Mouse (Mus musculus) kidney, adult 9 months (tissue): ENCODE measurements at regions not wholly inside any gene's neighbourhood (a gene's known extent, or its start where the extent isn't known, plus 50 kb on each side); places are given as distances from the start of the nearest gene placed in this dataset.
"Not testable (repeated sequence)": the region's sequence is repeated elsewhere in the genome, so short reads cannot be mapped to it uniquely, and the experiment has no call there.

Experiments
- DNase-seq: peaks from one replicate; pipeline ENCODE4 v3.0.0; 2022

DNA sequence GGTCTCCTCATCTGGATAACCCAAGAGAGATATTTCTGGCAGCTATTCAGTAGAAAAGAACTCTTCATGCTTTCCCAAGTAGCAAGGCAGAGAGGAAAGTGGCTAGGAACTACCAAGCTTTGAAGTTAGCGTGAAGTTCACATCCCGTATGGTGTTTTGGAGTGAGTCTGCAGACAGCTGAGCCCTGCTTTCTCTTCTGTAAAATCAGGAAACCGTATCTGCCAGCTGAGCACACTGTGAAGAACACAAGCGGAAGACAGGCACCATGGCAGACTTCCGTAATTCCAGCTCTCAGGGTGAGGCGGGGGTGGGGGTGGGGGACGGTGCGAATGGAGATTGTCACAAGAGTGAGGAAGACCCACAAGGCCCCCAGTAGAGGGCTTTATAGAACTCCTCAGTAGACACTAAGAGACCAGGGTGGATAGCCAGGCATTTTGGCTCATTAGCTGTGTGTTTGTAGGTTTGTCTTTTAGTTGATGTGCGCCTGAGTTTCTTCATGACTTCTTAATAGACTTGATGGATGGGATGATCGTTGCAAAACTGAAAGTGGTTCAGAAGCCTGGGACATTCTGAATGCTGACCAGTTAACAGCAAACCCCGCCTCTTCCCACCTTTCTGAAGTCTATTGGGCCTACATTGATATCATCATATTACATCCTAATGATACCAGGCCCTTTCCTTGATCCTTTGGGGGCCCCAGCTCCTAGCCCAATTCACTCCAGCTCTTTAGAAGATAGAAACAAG, 287.4 kb downstream of the 4933412E24Rik start:
- peak; percentile 30 for DNase-seq

DNA sequence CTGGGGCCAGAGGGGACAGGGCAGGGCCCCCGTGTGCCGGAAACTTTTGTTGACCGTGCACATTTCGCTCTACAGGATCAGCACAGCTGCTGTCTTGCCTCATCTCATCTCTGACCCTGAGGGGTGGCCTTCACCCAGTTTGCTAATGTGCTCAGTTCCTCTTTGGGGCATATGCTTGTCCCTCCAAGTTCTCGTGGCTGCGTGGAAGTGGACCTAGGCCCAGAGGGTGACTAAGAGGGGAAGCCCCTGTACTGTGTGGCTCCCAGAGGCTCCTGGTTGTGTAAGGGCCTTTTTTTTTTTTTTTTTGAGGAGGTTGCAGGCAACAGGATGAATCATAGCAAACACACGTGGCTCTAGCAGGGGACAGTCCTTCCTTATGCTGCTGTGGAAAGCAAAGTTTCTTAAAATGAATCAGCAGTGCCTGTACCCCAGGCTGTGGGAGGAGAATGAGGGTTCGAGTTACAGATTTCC, 288.2 kb downstream of the 4933412E24Rik start:
- peak; percentile 31 for DNase-seq

DNA sequence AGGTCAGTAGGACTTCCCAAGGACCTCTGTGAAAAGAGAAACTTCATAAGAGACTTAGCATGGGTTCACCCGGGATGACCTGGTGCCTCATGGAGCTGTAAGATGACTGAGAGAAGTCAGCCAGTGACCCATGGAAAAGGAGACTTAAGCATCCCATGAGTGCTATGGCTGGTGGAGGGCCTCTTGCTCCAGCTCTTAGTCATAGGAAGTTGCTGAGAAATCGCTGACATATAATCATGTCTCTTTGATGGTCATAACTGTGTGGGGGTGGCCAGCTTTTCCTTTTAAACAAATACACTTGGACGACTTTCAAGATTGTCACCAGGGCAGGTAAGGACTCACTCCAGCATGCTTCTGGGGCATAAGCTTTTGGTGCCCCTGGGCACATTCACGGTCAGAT, 290.5 kb downstream of the 4933412E24Rik start:
- DNase-seq, result no peak

DNA sequence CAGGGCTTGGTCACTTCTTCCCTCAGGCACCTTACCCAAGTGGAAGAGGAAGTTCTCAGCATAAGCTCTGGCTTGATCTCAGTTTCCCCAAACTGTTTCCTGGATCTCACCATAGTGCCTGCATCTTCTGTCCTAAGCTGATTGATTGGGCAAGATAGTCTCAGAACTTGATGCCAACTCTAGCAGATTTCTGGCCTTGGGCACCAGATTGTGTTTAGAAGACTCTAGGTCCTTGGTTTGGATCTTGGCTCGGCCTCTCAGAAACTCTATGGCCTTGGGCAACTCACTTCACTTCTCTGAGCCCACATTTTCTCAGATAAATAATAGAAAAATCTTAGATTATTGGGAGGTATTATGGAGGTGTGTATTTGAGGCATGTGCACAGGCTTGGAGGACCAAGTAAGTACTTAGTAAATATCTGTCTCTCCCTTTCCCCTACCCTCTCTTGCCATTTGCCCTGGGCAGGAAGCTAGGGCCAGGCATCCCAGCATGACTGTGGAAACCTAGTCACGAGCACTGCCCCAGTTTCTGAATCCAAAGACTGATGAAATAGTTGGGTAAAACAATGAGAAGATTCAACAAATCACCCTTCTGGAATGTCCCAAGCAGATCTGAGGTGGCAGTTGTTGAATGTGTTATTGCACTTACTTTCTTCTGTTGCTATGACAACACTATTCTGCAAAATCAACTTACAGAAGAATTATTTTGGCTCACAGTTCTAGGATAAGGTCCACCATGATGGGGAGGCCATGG, 293.6 kb downstream of the 4933412E24Rik start:
- no peak for DNase-seq

DNA sequence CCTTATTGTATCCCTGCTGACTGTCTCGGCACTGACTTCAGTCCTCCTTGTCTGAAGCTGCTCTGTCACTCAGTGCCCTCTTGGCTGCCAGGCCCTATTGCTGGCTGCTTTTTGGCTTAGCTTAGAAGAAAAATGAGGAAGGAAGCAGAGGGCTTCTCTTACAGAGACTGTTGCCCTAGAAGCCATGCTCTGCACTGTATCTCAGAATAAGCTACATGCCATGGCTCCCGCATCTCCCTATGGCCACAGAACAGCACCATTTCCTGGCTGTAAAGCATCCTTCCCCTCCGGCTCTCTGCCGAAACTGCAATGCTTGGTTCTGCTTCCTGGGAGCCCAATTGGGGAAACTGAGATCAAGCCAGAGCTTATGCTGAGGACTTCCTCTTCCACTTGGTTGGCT, 295.0 kb downstream of the 4933412E24Rik start:
- no peak for DNase-seq

DNA sequence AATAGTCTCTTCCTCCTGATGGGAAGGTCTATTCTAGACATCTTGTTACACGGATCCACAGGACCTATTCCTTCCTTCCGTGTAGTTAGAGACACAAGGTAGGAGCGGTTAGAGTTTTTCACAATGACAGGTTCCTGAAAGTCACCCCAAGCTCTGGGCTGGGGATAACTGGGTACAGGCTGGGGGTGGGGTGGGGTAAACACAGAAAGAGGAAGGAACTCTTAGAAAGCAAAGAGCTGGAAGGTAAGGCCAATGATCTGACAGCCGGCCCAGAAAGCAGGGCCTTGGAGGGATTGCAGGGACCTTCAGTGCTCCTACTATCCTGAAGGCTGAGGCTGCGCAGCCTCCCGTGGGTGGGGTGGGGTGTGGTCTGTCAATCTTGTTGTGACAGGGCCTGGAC, 295.4 kb downstream of the 4933412E24Rik start:
- DNase-seq, result no peak

DNA sequence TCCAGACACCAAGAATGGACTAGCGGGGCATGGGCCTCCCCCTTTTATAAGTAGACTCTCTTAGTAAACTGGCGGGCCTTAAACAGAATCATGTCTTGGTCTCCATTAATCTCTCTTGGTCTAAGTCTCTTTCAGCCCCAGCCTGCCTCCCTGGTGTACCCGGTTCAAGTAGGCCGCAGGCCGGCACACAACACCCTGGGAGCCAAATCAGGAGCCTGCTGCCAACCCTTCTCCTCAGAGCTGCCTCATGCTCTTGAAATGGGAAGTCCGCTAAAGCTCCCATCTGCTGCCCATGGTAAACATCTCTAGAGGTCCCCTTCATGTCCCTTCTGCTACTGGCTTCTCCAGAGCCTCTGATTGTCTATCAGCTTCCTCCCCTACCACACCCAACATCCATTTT, 296.3 kb downstream of the 4933412E24Rik start:
- no peak for DNase-seq

DNA sequence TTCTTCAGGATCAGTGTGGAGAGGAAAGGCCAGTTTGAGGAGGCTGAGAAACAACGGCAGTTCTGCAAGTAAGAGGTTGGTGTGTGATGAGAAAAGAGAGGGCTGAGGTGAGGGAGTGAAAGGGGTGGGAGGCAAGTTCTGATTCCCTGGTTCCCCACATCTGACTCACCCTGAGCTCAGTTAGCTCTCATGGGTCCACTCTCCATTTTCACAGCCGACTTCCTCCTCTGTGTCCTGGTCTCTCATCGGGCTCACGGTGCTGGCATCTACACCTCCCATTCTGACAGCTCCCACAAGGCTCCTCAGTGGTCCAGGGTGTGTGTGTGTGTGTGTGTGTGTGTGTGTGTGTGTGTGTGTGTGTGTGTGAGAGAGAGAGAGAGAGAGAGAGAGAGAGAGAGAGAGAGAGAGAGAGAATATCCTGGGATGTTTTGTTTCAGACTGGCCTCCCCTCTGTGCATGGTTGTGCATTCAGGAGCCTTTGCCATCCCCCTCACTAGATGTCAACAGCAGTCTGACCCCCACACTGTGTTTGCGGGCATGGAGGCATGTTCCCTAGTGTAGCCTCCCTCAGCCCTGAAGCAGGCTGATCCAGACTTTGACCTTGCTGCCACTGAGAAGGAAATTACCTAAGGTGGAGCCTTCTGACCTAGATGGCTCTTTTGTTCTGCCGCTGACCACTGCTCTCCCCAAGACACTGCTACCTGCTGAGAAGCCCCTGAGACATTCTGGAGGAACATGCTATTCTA, 296.9 kb downstream of the 4933412E24Rik start:
- not testable (repeated sequence) for DNase-seq

DNA sequence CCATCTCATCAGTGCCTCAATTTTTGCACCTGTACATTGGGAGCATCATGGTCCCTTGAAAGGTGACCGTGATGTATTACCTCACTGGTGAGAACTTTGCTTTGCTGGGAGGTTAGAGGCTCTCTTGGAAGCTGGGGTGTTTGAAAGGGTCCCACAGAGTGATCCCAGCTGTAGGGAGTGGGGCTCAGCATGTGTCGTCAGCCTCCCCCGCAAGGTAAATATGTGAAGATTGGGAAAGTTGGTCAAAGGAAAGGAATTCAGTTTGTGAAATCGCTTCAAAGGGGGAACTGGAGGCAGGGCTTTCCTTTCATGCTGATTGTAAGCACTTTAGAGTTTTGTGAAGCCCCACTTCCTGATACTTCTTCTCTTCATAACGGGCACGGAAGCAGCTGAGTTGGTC, 299.5 kb downstream of the 4933412E24Rik start:
- DNase-seq, result no peak

DNA sequence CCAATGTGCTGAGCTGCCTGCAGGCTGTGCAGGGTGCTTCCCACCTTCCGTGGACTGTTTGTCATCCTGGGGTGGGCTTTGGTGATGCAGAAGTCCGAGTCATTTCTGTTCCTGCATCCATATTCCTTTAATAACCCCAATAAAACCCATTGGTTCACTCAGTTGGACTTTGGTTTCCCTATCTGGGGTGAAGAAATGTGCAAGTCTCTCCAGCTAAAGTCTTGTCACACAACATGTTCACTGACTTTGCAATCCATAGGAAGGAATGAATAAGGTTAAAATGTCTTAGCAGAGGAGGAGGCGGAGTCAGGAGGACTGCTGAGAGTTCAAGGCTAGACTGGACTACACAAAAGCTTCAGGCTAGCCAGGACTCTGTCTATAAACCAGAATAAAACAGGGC, 300.5 kb downstream of the 4933412E24Rik start:
- DNase-seq, result no peak

DNA sequence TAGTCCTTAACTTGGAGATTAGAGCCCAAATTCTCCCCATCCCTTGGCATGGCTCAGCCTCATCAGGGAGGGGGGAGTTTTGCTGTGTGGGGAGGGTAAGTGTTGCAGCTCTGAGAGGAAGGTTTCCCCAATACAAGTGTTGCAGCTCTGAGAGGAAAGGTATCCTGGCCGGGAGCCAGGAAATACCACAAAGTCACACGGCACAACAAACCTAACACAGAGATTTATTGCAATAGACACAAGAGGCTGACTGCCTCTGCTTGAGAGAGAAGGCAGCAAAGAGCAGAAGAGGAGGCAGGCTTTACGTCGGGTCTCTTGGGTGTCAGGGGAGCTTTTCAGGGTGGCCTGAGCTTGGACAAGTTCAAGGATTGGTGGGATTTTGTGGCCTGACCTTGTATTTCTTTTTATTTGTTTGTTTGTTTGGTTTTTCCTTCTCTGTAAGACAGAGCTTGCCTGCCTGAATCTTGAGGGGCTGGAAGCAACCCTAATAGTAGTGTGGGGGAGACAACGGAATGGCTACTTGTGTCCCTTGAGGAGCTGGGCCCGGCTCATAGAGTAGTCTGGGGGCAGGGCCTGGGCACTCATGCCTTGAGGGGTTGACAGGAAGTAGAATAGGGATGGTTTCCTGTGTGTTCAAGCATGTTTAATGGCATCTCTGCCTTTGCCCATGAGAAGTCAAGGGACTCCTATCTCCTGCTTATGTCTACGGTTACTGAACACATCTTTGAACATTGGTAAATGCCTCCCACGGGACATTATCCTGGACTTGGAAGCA, 302.3 kb downstream of the 4933412E24Rik start:
- peak; percentile 38 for DNase-seq

DNA sequence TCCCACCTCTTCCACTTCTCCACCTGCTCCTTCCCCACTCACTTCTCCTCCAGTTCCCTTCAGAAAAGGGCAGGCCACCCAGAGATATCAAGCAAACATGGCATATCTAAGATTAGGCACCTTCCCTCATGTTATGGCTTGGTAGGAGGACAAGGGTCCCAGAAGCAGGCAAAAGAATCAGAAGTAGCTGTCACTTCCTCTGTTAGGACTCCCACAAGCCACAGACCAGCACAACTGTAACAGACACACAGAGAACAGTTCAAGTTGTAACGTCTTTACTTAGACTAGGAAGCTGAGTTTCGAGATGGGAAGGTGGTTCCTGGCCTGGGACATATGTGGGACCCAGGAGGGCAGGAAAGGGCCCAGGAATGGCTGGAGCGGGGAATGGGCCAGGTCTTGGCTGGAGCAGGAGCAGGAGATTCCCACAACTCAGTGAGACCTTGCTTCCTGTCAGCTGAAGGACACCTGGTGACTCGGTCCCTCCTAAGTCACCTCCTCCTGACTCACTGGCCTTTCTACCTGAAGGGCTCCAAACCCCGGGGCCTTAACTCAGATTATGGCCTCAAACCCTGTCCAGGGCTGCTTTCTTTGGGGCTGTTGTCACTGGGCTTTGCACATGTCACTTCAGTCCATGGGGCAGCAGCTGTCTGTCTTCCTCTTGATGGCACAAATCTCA, 304.2 kb downstream of the 4933412E24Rik start:
- DNase-seq, result no peak

DNA sequence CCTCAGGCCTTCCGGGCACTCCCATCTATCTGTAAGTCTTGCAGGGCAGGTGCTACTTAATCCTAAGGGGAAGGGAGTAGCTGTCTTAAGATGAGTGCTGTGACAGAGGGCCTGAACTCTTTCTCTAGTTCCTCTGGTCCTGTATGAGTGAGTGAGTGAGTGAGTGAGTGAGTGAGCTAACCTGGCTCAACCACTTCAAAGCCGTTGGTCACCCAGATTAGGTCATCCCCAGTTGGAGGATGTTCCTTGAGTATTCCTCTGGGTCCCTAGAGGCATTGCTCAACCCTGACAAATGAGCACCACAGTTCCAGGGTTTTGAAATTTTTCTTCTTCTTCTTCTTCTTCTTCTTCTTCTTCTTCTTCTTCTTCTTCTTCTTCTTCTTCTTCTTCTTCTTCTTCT, 306.5 kb downstream of the 4933412E24Rik start:
- DNase-seq, result no peak

DNA sequence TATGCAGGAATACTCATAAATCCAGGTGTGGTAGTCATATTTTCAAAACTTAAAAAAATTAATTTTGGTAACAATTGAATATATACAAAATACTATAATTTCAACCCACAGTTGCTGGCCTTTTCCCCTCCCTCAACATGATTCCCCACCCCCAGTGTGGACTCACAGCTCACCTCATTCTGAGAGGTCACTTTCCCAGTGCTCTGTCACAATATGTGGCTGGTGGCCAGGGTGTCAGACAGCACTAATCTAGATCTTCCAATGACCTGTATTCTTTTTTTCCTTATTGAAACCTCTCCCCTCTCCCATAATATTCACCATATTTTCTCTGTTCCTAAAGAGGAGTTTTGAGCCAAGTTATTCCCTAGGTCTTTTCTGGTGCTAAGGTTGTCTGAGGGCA, 308.0 kb downstream of the 4933412E24Rik start:
- DNase-seq, result no peak

DNA sequence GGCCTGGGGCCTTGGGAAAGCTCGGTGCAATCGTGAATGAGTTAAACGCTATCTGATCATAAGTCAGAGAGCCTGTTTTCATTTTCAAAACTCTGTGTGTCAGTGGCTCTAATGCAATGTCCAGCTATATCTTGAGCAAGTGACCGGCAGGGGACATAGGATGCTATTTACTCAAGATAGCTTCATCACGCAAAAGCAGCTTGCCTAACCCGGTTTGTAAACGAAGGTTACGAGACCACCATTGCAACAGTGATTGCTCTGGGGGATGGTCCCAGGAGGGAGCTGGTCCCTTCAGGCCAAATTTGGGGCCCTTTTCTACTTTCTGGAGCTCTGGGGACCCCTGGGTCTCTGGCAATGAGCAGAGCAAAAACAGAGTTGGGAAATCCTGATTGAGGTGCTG, 309.3 kb downstream of the 4933412E24Rik start:
- DNase-seq, result no peak
